Mouse (Mus musculus) myocyte (in vitro differentiated cells): Measurements from ENCODE around the gene Gm10959. TPM values are rescaled to one million over a fixed set of nuclear protein-coding genes. Genes with fewer than 3 reads are reported as not detected.

Source experiments
- H3K27me3 ChIP-seq: one replicate; pipeline ENCODE4 v1.6.1; 2011; ENCODE audit not compliant: control insufficient read depth, insufficient read depth, insufficient read length
- H3K36me3 ChIP-seq: one replicate; pipeline ENCODE4 v1.6.1; 2011; ENCODE audit not compliant: control insufficient read depth, insufficient read depth
- H3K4me2 ChIP-seq: one replicate; pipeline ENCODE4 v1.6.1; 2011; ENCODE audit warnings: low read depth, control low read depth
- H3K4me3 ChIP-seq: one replicate; pipeline ENCODE4 v1.5.1; 2011; ENCODE audit warnings: mild to moderate bottlenecking, control low read depth, moderate library complexity
- H3K79me2 ChIP-seq: one replicate; pipeline ENCODE4 v1.6.1; 2011; ENCODE audit not compliant: control insufficient read depth, insufficient read depth
- H3ac ChIP-seq: one replicate; pipeline ENCODE4 v1.6.1; 2011; ENCODE audit not compliant: control insufficient read depth, insufficient read length
- MYOD1 ChIP-seq, 3 experiments: IDR thresholded peaks; one replicate each; pipeline ENCODE4 v1.6.1; 2011; ENCODE audit warnings: control low read depth in 2 of 3, low read depth in 2 of 3, mild to moderate bottlenecking in 2 of 3, moderate library complexity in 1 of 3; ENCODE audit not compliant: insufficient read length in 2 of 3, control insufficient read depth in 1 of 3
- POLR2AphosphoS2 ChIP-seq: IDR thresholded peaks from one replicate; pipeline ENCODE4 v1.6.1; 2011; ENCODE audit warnings: low read depth, control low read depth; ENCODE audit not compliant: insufficient read length
- REST ChIP-seq: IDR thresholded peaks from one replicate; pipeline ENCODE4 v1.6.1; 2011; ENCODE audit warnings: mild to moderate bottlenecking, control low read depth, moderate library complexity; ENCODE audit not compliant: insufficient read depth, insufficient read length
- TCF12 ChIP-seq: IDR thresholded peaks from one replicate; pipeline ENCODE4 v1.6.1; 2011; ENCODE audit warnings: mild to moderate bottlenecking, control low read depth; ENCODE audit not compliant: poor library complexity, insufficient read depth, severe bottlenecking
- USF1 ChIP-seq: IDR thresholded peaks from one replicate; pipeline ENCODE4 v1.6.1; 2011; ENCODE audit warnings: low read depth, mild to moderate bottlenecking, control low read depth, moderate library complexity
- polyA plus RNA-seq: library from polyadenylated mRNA; unstranded; fragments of >200 nt; fragmentation: generic; extraction: Trizol; gene quantifications from one replicate; pipeline ENCODE4 v1.2.1, GENCODE M21; 2012; ENCODE audit warnings: missing spikeins

Gene Gm10959
- polyA plus RNA-seq, 1 experiment: not detected

- TF ChIP-seq REST (no peak), TCF12 (no peak), MYOD1 (IDR thresholded peaks at IDR 0.05; ENCODE audit: control insufficient read depth in 1 of 3, insufficient read length in 2 of 3, low read depth in 2 of 3) (no peak), USF1 (no peak), POLR2AphosphoS2 (no peak)
- H3K36me3 ChIP-seq: no peaks in the 10 kb centered on the region
- no peaks in the 10 kb centered on the region for H3K27me3 ChIP-seq
- H3ac ChIP-seq: no peak overlapping the region
- H3K4me2 ChIP-seq: no peak overlapping the region
- no peak overlapping the region for H3K4me3 ChIP-seq
- H3K79me2 ChIP-seq: no peaks in the 10 kb centered on the region
Measured at GRCm38 (mm10) chr3:122865092-122865491, 54.1 kb downstream of the Gm10959 start.

Other genes with a start within 250 kb of the Gm10959 start
- 4.5 TPM for gene Pde5a, start 190.4 kb downstream of the Gm10959 start, polyA plus RNA-seq
- gene Fabp2, start 24.3 kb downstream of the Gm10959 start, polyA plus RNA-seq: not detected
- 49.1 TPM for gene 1810037I17Rik, start 4.8 kb upstream of the Gm10959 start, polyA plus RNA-seq
- gene Usp53, start 65.2 kb upstream of the Gm10959 start, polyA plus RNA-seq: 1.7 TPM
- 134 TPM for gene Myoz2, start 115.7 kb upstream of the Gm10959 start, polyA plus RNA-seq